Mouse (Mus musculus) small intestine, adult 2 months (tissue): Measurements from ENCODE around the gene Zfp385c.

Experiments
- CTCF ChIP-seq: fragments of 200-500 bp; IDR thresholded peaks from 2 replicates; pipeline ENCODE4 v1.5.1; 2012; ENCODE audit warnings: low read depth, mild to moderate bottlenecking, control low read depth, inconsistent platforms, low read length, moderate library complexity, mixed read lengths; ENCODE audit not compliant: insufficient replicate concordance, insufficient read length; ENCODE audit errors: extremely low read depth
- POLR2A ChIP-seq: fragments of 200-500 bp; IDR thresholded peaks from 2 replicates; pipeline ENCODE4 v1.6.1; 2012; ENCODE audit warnings: low read depth, mild to moderate bottlenecking, control low read depth, inconsistent platforms, low read length, moderate library complexity

GRCm38 (mm10) chr11:100719893-100720292, 27.6 kb upstream of the Zfp385c start:
- TF ChIP-seq POLR2A (no peak), CTCF (no peak)
